ENCODE assay signal across 16 mouse cellular contexts in genomic region chr7:140953133-140953532, GRCm38 (mm10). TPM values are rescaled to one million over a fixed set of nuclear protein-coding genes. Genes with fewer than 3 reads are reported as not detected.
DNase-seq lines count a peak whose midpoint lies in the region; ATAC-seq and TF ChIP-seq lines count a peak whose summit lies in the region.
"Had no signal": no experiment of that assay in that cellular context is flagged by ENCODE, and none has a peak within 500 bp of the region (broad histone marks: within the 10 kb centered on the region; RNA-seq: fewer than 3 reads in every experiment).

No protein-coding gene starts in this region.

- in situ Hi-C loops in ES-E14 (cut with MboI; ENCODE audit: low sequenced_read_pairs in 2 of 2, unreplicated experiment in 2 of 2) = loop anchor here in 1 of 2 experiments (10.0 kb wide), 1 partner anchor 92 kb away; no protein-coding TSS in a partner anchor

- peak overlapping the region; percentile 77 for H3K9ac ChIP-seq in kidney, embryonic 16.5 days (replicated peaks; ENCODE audit: low read length)
- 0 out of 2 replicates have a peak overlapping the region, but pooled peaks have one; percentile 9 for H3K9ac ChIP-seq in ES-E14 (ENCODE audit: insufficient read depth, low read depth, low read length, poor library complexity, severe bottlenecking)
- no peak overlapping the region for H3K9ac ChIP-seq in limb, embryonic 14.5 days (ENCODE audit: low read depth, low read length, severe bottlenecking)

- H3K27ac ChIP-seq in kidney, embryonic 16.5 days (ENCODE audit: low read length) = no peak overlapping the region
- no peak overlapping the region for H3K27ac ChIP-seq in ES-E14 (ENCODE audit: insufficient read depth, low read depth, low read length, poor library complexity, severe bottlenecking)
- H3K27ac ChIP-seq in bone marrow, adult 2 months (ENCODE audit: control insufficient read depth, insufficient read depth, low read depth, low read length, poor library complexity) = peak overlapping the region; percentile 39
- no peak overlapping the region for H3K27ac ChIP-seq in limb, embryonic 14.5 days (replicated peaks; ENCODE audit: low read depth, low read length)

- peaks cover 18% of the 10 kb centered on the region for H3K36me3 ChIP-seq in kidney, embryonic 16.5 days (ENCODE audit: insufficient read depth, low read length)
- peaks cover 23% of the 10 kb centered on the region for H3K36me3 ChIP-seq in ES-E14 (ENCODE audit: control insufficient read depth, insufficient read depth, low read length, poor library complexity, severe bottlenecking)
- peaks cover 34% of the 10 kb centered on the region for H3K36me3 ChIP-seq in limb, embryonic 14.5 days (ENCODE audit: control insufficient read depth, insufficient read depth, low read length)

- no peak overlapping the region for H3K4me3 ChIP-seq in kidney, embryonic 16.5 days (ENCODE audit: low read length)
- H3K4me3 ChIP-seq in ES-E14 (ENCODE audit: insufficient read depth in 1 of 2, low read depth in 1 of 2, low read length in 2 of 2, poor library complexity in 1 of 2, severe bottlenecking in 1 of 2) = peak overlapping the region in 1 of 2 experiments; percentile 93; a peak in 2 of 4 replicates
- no peak overlapping the region for H3K4me3 ChIP-seq in bone marrow, adult 2 months (replicated peaks; ENCODE audit: control insufficient read depth, low read depth, low read length)
- H3K4me3 ChIP-seq in limb, embryonic 14.5 days (replicated peaks; ENCODE audit: low read length) = no peak overlapping the region

- no peaks in the 10 kb centered on the region for H3K9me3 ChIP-seq in kidney, embryonic 16.5 days (ENCODE audit: low read length)
- no peaks in the 10 kb centered on the region for H3K9me3 ChIP-seq in ES-E14 (ENCODE audit: control insufficient read depth, insufficient read depth, low read depth, low read length)
- no peaks in the 10 kb centered on the region for H3K9me3 ChIP-seq in limb, embryonic 14.5 days (ENCODE audit: control insufficient read depth, low read length)
- H3K9me3 ChIP-seq: G1E had no signal

- 80% methylated on average over 11 of the region's 11 CpGs for WGBS in kidney, embryonic 16.5 days
- WGBS in bone marrow, adult 2 months = 40% methylated on average over 11 of the region's 11 CpGs
- WGBS in limb, embryonic 14.5 days = 80% methylated on average over 11 of the region's 11 CpGs

- no peak for TF ChIP-seq POLR2A in bone marrow, adult 2 months (IDR thresholded peaks at IDR 0.05; ENCODE audit: borderline replicate concordance, control insufficient read depth, low read depth, low read length)
- no peak for TF ChIP-seq POLR2A in limb, embryonic 14.5 days (IDR thresholded peaks at IDR 0.05; ENCODE audit: borderline replicate concordance, extremely low read depth, insufficient read depth, insufficient read length)

- no peak for DNase-seq in kidney, adult 18-20 months
- DNase-seq in ES-E14 (ENCODE audit: low read depth, low spot score) = no peak
- DNase-seq in limb, embryonic 14.5 days (ENCODE audit: low spot score) = no peak
- DNase-seq in cerebellum, adult 8-10 months = no peak
- no peak for DNase-seq in layer of hippocampus, postnatal 10 days (ENCODE audit: low spot score in 2 of 2)
- DNase-seq: embryo, embryonic 11 days; kidney, postnatal 4 days; left cerebral cortex, postnatal 4 days; right cerebral cortex, postnatal 4 days; thymus, postnatal 14 days had no signal

- TF ChIP-seq CTCF in bone marrow, adult 2 months (IDR thresholded peaks at IDR 0.05; ENCODE audit: control insufficient read depth, insufficient read depth, low read length) = no peak

- ATAC-seq in kidney, embryonic 16.5 days (ENCODE audit: low FRiP score, low TSS enrichment) = no peak
- ATAC-seq in limb, embryonic 14.5 days (ENCODE audit: low FRiP score, low read depth) = no peak
- ATAC-seq: forebrain, embryonic 14.5 days; midbrain, embryonic 16.5 days had no signal

- H3K4me2 ChIP-seq in kidney, embryonic 16.5 days (replicated peaks; ENCODE audit: low read depth, low read length) = peak overlapping the region; percentile 79
- peak overlapping the region; percentile 86 for H3K4me2 ChIP-seq in limb, embryonic 14.5 days (replicated peaks; ENCODE audit: low read depth, low read length, severe bottlenecking)

- H3K4me1 ChIP-seq in kidney, embryonic 16.5 days (ENCODE audit: insufficient read depth, low read length) = peaks cover 49% of the 10 kb centered on the region
- H3K4me1 ChIP-seq in ES-E14 (ENCODE audit: control insufficient read depth in 2 of 2, insufficient read depth in 2 of 2, low read length in 2 of 2, poor library complexity in 1 of 2) = peaks cover 18 to 38% of the 10 kb centered on the region in 2 experiments
- peaks cover 5% of the 10 kb centered on the region for H3K4me1 ChIP-seq in bone marrow, adult 2 months (ENCODE audit: control insufficient read depth, insufficient read depth, low read length)
- peaks cover 61% of the 10 kb centered on the region for H3K4me1 ChIP-seq in limb, embryonic 14.5 days (ENCODE audit: control insufficient read depth, insufficient read depth, low read length)

- no peaks in the 10 kb centered on the region for H3K27me3 ChIP-seq in kidney, embryonic 16.5 days (ENCODE audit: insufficient read depth, low read length)
- no peaks in the 10 kb centered on the region for H3K27me3 ChIP-seq in limb, embryonic 14.5 days (ENCODE audit: control insufficient read depth, insufficient read depth, low read length)

TF ChIP-seq in ES-E14, 5 proteins besides CTCF, POLR2A, EP300 and RAD21:
- no peak for TF ChIP-seq ZNF384 (IDR thresholded peaks at IDR 0.05; ENCODE audit: low read depth, low read length)
- TF ChIP-seq HCFC1 (IDR thresholded peaks at IDR 0.05; ENCODE audit: borderline replicate concordance, insufficient read depth, low read length) = no peak
- TF ChIP-seq MAFK (IDR thresholded peaks at IDR 0.05; ENCODE audit: insufficient read depth, low read depth, low read length) = no peak
- no peak for TF ChIP-seq ZC3H11A (IDR thresholded peaks at IDR 0.05; ENCODE audit: borderline replicate concordance, low read depth, low read length)
- no peak for TF ChIP-seq CHD2 (IDR thresholded peaks at IDR 0.05; ENCODE audit: low read depth, low read length)
TF ChIP-seq in ES-E14: peak in this region for 0.

RNA-seq across cellular contexts. Expression of gene Gm45717, which starts 2.6 kb away (rescaled TPM):
- 0.76 TPM in 1 of 2 replicates, not detected in the other for polyA plus RNA-seq in kidney, embryonic 16.5 days (2015; fragmentation: Nextera tagmentation; extraction: Ambion mirVana)
- total RNA-seq in ES-E14 (2012; rRNA removed) = not detected in 2 replicates
- polyA plus RNA-seq in bone marrow, adult 2 months (2011; ENCODE audit: insufficient read depth, insufficient read length, low replicate concordance, missing spikeins) = not detected in 2 replicates
- polyA plus RNA-seq in limb, embryonic 14.5 days (2012; rRNA removed) = not detected in 2 replicates
- polyA plus RNA-seq in limb, embryonic 14.5 days (2014; fragmentation: Nextera tagmentation; extraction: Ambion mirVana) = not detected in 2 replicates
- total RNA-seq in layer of hippocampus, postnatal 10 days (2021) = not detected
- total RNA-seq: G1E; gastrocnemius, postnatal 4 days; left cerebral cortex, postnatal 4 days had no signal
- polyA plus RNA-seq: forebrain, embryonic 14.5 days; G1E; midbrain, embryonic 16.5 days had no signal

RNA-seq across cellular contexts. Expression of gene Ifitm2, which starts 2.7 kb away (rescaled TPM):
- polyA plus RNA-seq in kidney, embryonic 16.5 days (2015; fragmentation: Nextera tagmentation; extraction: Ambion mirVana) = 991 and 995 TPM in 2 replicates
- total RNA-seq in ES-E14 (2012; rRNA removed) = 679 and 1,158 TPM in 2 replicates
- polyA plus RNA-seq in bone marrow, adult 2 months (2011; ENCODE audit: insufficient read depth, insufficient read length, low replicate concordance, missing spikeins) = 71.7 and 147 TPM in 2 replicates
- polyA plus RNA-seq in limb, embryonic 14.5 days (2012; rRNA removed) = 1,234 and 1,466 TPM in 2 replicates
- 1,822 and 1,827 TPM in 2 replicates for polyA plus RNA-seq in limb, embryonic 14.5 days (2014; fragmentation: Nextera tagmentation; extraction: Ambion mirVana)
- 10 to 100 TPM; 20.3 to 27.0 TPM for total RNA-seq in layer of hippocampus, postnatal 10 days (2021)

RNA-seq across cellular contexts. Expression of gene Ifitm5, which starts 3.0 kb away (rescaled TPM):
- polyA plus RNA-seq in kidney, embryonic 16.5 days (2015; fragmentation: Nextera tagmentation; extraction: Ambion mirVana) = 4.2 and 5.8 TPM in 2 replicates
- 7.7 and 18.6 TPM in 2 replicates for total RNA-seq in ES-E14 (2012; rRNA removed)
- polyA plus RNA-seq in bone marrow, adult 2 months (2011; ENCODE audit: insufficient read depth, insufficient read length, low replicate concordance, missing spikeins) = 1.7 TPM in 1 of 2 replicates, not detected in the other
- polyA plus RNA-seq in limb, embryonic 14.5 days (2012; rRNA removed) = 30.9 and 34.4 TPM in 2 replicates
- 32.3 and 44.3 TPM in 2 replicates for polyA plus RNA-seq in limb, embryonic 14.5 days (2014; fragmentation: Nextera tagmentation; extraction: Ambion mirVana)
- not detected for total RNA-seq in layer of hippocampus, postnatal 10 days (2021)
- total RNA-seq: left cerebral cortex, postnatal 4 days had no signal
- polyA plus RNA-seq: forebrain, embryonic 14.5 days had no signal

RNA-seq across cellular contexts. Expression of gene Pgghg, which starts 11.9 kb away (rescaled TPM):
- 25.3 and 26.6 TPM in 2 replicates for polyA plus RNA-seq in kidney, embryonic 16.5 days (2015; fragmentation: Nextera tagmentation; extraction: Ambion mirVana)
- 10.0 and 12.5 TPM in 2 replicates for total RNA-seq in ES-E14 (2012; rRNA removed)
- polyA plus RNA-seq in bone marrow, adult 2 months (2011; ENCODE audit: insufficient read depth, insufficient read length, low replicate concordance, missing spikeins) = 6.9 and 13.3 TPM in 2 replicates
- 52.8 and 68.8 TPM in 2 replicates for polyA plus RNA-seq in limb, embryonic 14.5 days (2012; rRNA removed)
- 26.7 and 31.3 TPM in 2 replicates for polyA plus RNA-seq in limb, embryonic 14.5 days (2014; fragmentation: Nextera tagmentation; extraction: Ambion mirVana)
- 1 to 10 TPM; 4.2 to 5.0 TPM for total RNA-seq in layer of hippocampus, postnatal 10 days (2021)

RNA-seq across cellular contexts. Expression of gene Ifitm1, which starts 13.9 kb away (rescaled TPM):
- 64.6 and 72.4 TPM in 2 replicates for polyA plus RNA-seq in kidney, embryonic 16.5 days (2015; fragmentation: Nextera tagmentation; extraction: Ambion mirVana)
- 274 and 585 TPM in 2 replicates for total RNA-seq in ES-E14 (2012; rRNA removed)
- 32.8 and 82.9 TPM in 2 replicates for polyA plus RNA-seq in bone marrow, adult 2 months (2011; ENCODE audit: insufficient read depth, insufficient read length, low replicate concordance, missing spikeins)
- polyA plus RNA-seq in limb, embryonic 14.5 days (2012; rRNA removed) = 68.1 and 115 TPM in 2 replicates
- polyA plus RNA-seq in limb, embryonic 14.5 days (2014; fragmentation: Nextera tagmentation; extraction: Ambion mirVana) = 55.4 and 66.7 TPM in 2 replicates
- 1 to 10 TPM; 3.6 to 5.5 TPM for total RNA-seq in layer of hippocampus, postnatal 10 days (2021)
- polyA plus RNA-seq: G1E had no signal
